Mouse (Mus musculus): ENCODE data around the gene Ppp1r12b. TPM values are rescaled to one million over a fixed set of nuclear protein-coding genes. Genes with fewer than 3 reads are reported as not detected.

The Ppp1r12b gene
- total and polyA plus RNA-seq, 2 experiments: 2.2 to 5.0 TPM

GRCm38 (mm10) chr1:134791456-134791855 is 164.3 kb downstream of the Ppp1r12b start:
- H3K4me3 ChIP-seq (ENCODE audit: insufficient read depth, low read depth, low read length): no peak overlapping the region
- no peak overlapping the region for H3K27ac ChIP-seq (replicated peaks; ENCODE audit: insufficient read depth, low read depth, low read length)
- TF ChIP-seq CTCF (IDR thresholded peaks at IDR 0.05; ENCODE audit: low read depth, low read length) (no peak), POLR2A (IDR thresholded peaks at IDR 0.05; ENCODE audit: extremely low read depth, insufficient read depth, low read length) (no peak)
- no peaks in the 10 kb centered on the region for H3K79me2 ChIP-seq (ENCODE audit: control insufficient read depth, insufficient read depth, low read length)
- no peaks in the 10 kb centered on the region for H3K36me3 ChIP-seq (ENCODE audit: control insufficient read depth, insufficient read depth, low read length)
- H3K27me3 ChIP-seq (ENCODE audit: control insufficient read depth, insufficient read depth, low read length): no peaks in the 10 kb centered on the region
- no peak for DNase-seq (ENCODE audit: extremely low read depth, low read depth, low spot score)
- no peak overlapping the region for H3K9ac ChIP-seq (ENCODE audit: low read depth, low read length)
- no peaks in the 10 kb centered on the region for H3K4me1 ChIP-seq (ENCODE audit: control insufficient read depth, insufficient read depth, low read length)

- no peaks in the 10 kb centered on the region for H3K79me2 ChIP-seq (ENCODE audit: control insufficient read depth, insufficient read depth, low read length)
These were observed 164.9 kb downstream of the Ppp1r12b start for GRCm38 (mm10) chr1:134790716-134791439.

GRCm38 (mm10) chr1:134788096-134788495 is 167.6 kb downstream of the Ppp1r12b start:
- Histone ChIP-seq H3K4me3 (ENCODE audit: insufficient read depth, low read depth, low read length) (no peak overlapping the region), H3K4me1 (ENCODE audit: control insufficient read depth, insufficient read depth, low read length) (no peaks in the 10 kb centered on the region), H3K9ac (ENCODE audit: low read depth, low read length) (no peak overlapping the region), H3K79me2 (ENCODE audit: control insufficient read depth, insufficient read depth, low read length) (no peaks in the 10 kb centered on the region), H3K36me3 (ENCODE audit: control insufficient read depth, insufficient read depth, low read length) (no peaks in the 10 kb centered on the region), H3K27ac (replicated peaks; ENCODE audit: insufficient read depth, low read depth, low read length) (no peak overlapping the region), H3K27me3 (ENCODE audit: control insufficient read depth, insufficient read depth, low read length) (no peaks in the 10 kb centered on the region)
- DNase-seq (ENCODE audit: extremely low read depth, low read depth, low spot score): no peak
- 80% methylated on average over 7 of the region's 7 CpGs for WGBS
- TF ChIP-seq CTCF (IDR thresholded peaks at IDR 0.05; ENCODE audit: low read depth, low read length) (no peak), POLR2A (IDR thresholded peaks at IDR 0.05; ENCODE audit: extremely low read depth, insufficient read depth, low read length) (no peak)

More at GRCm38 (mm10) chr1:134790716-134791439, 164.9 kb downstream of the Ppp1r12b start:
- TF ChIP-seq CTCF (IDR thresholded peaks at IDR 0.05; ENCODE audit: low read depth, low read length): no peak
- no peak for TF ChIP-seq POLR2A (IDR thresholded peaks at IDR 0.05; ENCODE audit: extremely low read depth, insufficient read depth, low read length)
- WGBS: 90% methylated on average over 2 of the region's 2 CpGs
- H3K4me1 ChIP-seq (ENCODE audit: control insufficient read depth, insufficient read depth, low read length): no peaks in the 10 kb centered on the region
- H3K27me3 ChIP-seq (ENCODE audit: control insufficient read depth, insufficient read depth, low read length): no peaks in the 10 kb centered on the region
- H3K27ac ChIP-seq (replicated peaks; ENCODE audit: insufficient read depth, low read depth, low read length): no peak overlapping the region
- H3K36me3 ChIP-seq (ENCODE audit: control insufficient read depth, insufficient read depth, low read length): no peaks in the 10 kb centered on the region
- H3K4me3 ChIP-seq (ENCODE audit: insufficient read depth, low read depth, low read length): no peak overlapping the region
- no peak overlapping the region for H3K9ac ChIP-seq (ENCODE audit: low read depth, low read length)
- DNase-seq (ENCODE audit: extremely low read depth, low read depth, low spot score): no peak

- DNase-seq (ENCODE audit: extremely low read depth, low read depth, low spot score): no peak
- 85% methylated on average over 1 of the region's 1 CpGs for WGBS
- no peaks in the 10 kb centered on the region for H3K4me1 ChIP-seq (ENCODE audit: control insufficient read depth, insufficient read depth, low read length)
- TF ChIP-seq POLR2A (IDR thresholded peaks at IDR 0.05; ENCODE audit: extremely low read depth, insufficient read depth, low read length) (no peak), CTCF (IDR thresholded peaks at IDR 0.05; ENCODE audit: low read depth, low read length) (no peak)
- H3K27me3 ChIP-seq (ENCODE audit: control insufficient read depth, insufficient read depth, low read length): no peaks in the 10 kb centered on the region
- H3K36me3 ChIP-seq (ENCODE audit: control insufficient read depth, insufficient read depth, low read length): no peaks in the 10 kb centered on the region; the same call in 1 of the 2 replicates
- no peak overlapping the region for H3K9ac ChIP-seq (ENCODE audit: low read depth, low read length)
- H3K4me3 ChIP-seq (ENCODE audit: insufficient read depth, low read depth, low read length): no peak overlapping the region
- no peak overlapping the region for H3K27ac ChIP-seq (replicated peaks; ENCODE audit: insufficient read depth, low read depth, low read length)
- H3K79me2 ChIP-seq (ENCODE audit: control insufficient read depth, insufficient read depth, low read length): no peaks in the 10 kb centered on the region; the same call in 1 of the 2 replicates
These were observed 170.8 kb downstream of the Ppp1r12b start for GRCm38 (mm10) chr1:134784911-134785310.

- DNase-seq (ENCODE audit: extremely low read depth, low read depth, low spot score): no peak
- Histone ChIP-seq H3K4me3 (ENCODE audit: insufficient read depth, low read depth, low read length) (no peak overlapping the region), H3K27ac (replicated peaks; ENCODE audit: insufficient read depth, low read depth, low read length) (no peak overlapping the region), H3K9ac (ENCODE audit: low read depth, low read length) (no peak overlapping the region), H3K27me3 (ENCODE audit: control insufficient read depth, insufficient read depth, low read length) (no peaks in the 10 kb centered on the region), H3K79me2 (ENCODE audit: control insufficient read depth, insufficient read depth, low read length) (no peaks in the 10 kb centered on the region; the same call in 1 of the 2 replicates), H3K36me3 (ENCODE audit: control insufficient read depth, insufficient read depth, low read length) (no peaks in the 10 kb centered on the region; the same call in 1 of the 2 replicates), H3K4me1 (ENCODE audit: control insufficient read depth, insufficient read depth, low read length) (no peaks in the 10 kb centered on the region)
- 86% methylated on average over 6 of the region's 6 CpGs for WGBS
- TF ChIP-seq POLR2A (IDR thresholded peaks at IDR 0.05; ENCODE audit: extremely low read depth, insufficient read depth, low read length): no peak
- no peak for TF ChIP-seq CTCF (IDR thresholded peaks at IDR 0.05; ENCODE audit: low read depth, low read length)
These were observed 171.3 kb downstream of the Ppp1r12b start for GRCm38 (mm10) chr1:134784481-134784880.

- Histone ChIP-seq H3K79me2 (ENCODE audit: control insufficient read depth, insufficient read depth, low read length) (no peaks in the 10 kb centered on the region; the same call in 1 of the 2 replicates), H3K27me3 (ENCODE audit: control insufficient read depth, insufficient read depth, low read length) (no peaks in the 10 kb centered on the region), H3K27ac (replicated peaks; ENCODE audit: insufficient read depth, low read depth, low read length) (no peak overlapping the region), H3K36me3 (ENCODE audit: control insufficient read depth, insufficient read depth, low read length) (no peaks in the 10 kb centered on the region; the same call in 1 of the 2 replicates), H3K9ac (ENCODE audit: low read depth, low read length) (no peak overlapping the region), H3K4me3 (ENCODE audit: insufficient read depth, low read depth, low read length) (no peak overlapping the region), H3K4me1 (ENCODE audit: control insufficient read depth, insufficient read depth, low read length) (no peaks in the 10 kb centered on the region)
- TF ChIP-seq POLR2A (IDR thresholded peaks at IDR 0.05; ENCODE audit: extremely low read depth, insufficient read depth, low read length) (no peak), CTCF (IDR thresholded peaks at IDR 0.05; ENCODE audit: low read depth, low read length) (no peak)
- WGBS: 91% methylated on average over 4 of the region's 4 CpGs
- no peak for DNase-seq (ENCODE audit: extremely low read depth, low read depth, low spot score)
These were observed 171.8 kb downstream of the Ppp1r12b start for GRCm38 (mm10) chr1:134783958-134784357.

All from liver, adult 2 months (tissue).